Mouse (Mus musculus) cerebellum, adult 2 months (tissue): ENCODE measurements at regions not wholly inside any gene's neighbourhood (a gene's known extent, or its start where the extent isn't known, plus 50 kb on each side); places are given as distances from the start of the nearest gene placed in this dataset.

ENCODE experiments used
- CTCF ChIP-seq: fragments of 200-500 bp; IDR thresholded peaks from 2 replicates; pipeline ENCODE4 v1.5.1; 2011; ENCODE audit warnings: low read depth, mild to moderate bottlenecking, control low read depth, low read length, moderate library complexity, borderline replicate concordance; ENCODE audit not compliant: insufficient read depth
- POLR2A ChIP-seq: fragments of 200-500 bp; IDR thresholded peaks from 2 replicates; pipeline ENCODE4 v1.6.1; 2011; ENCODE audit warnings: low read length, control low read depth, borderline replicate concordance; ENCODE audit not compliant: insufficient read depth

GRCm38 (mm10) chr14:107586715-107587114 lies 1327.2 kb downstream of the Slitrk1 start:
- TF ChIP-seq POLR2A (no peak), CTCF (no peak)
